Mouse (Mus musculus) adrenal gland, postnatal 14 days (tissue): ENCODE measurements around the gene Peg3. TPM values are rescaled to one million over a fixed set of nuclear protein-coding genes. Genes with fewer than 3 reads are reported as not detected.

Experiments used
- DNase-seq: peaks from one replicate; pipeline ENCODE4 v3.0.0; 2021; ENCODE audit warnings: mixed read lengths
- total RNA-seq: library from RNA; stranded (reverse); gene quantifications from 2 replicates; pipeline ENCODE4 v1.2.3, GENCODE M21; 2021

Peg3 gene
- total RNA-seq, 1 experiment from 2014 or later, result 62.7 TPM

GRCm38 (mm10) chr7:6709396-6709795 lies 20.8 kb downstream of the Peg3 start:
- no peak for DNase-seq

GRCm38 (mm10) chr7:6708451-6709180 lies 21.6 kb downstream of the Peg3 start:
- DNase-seq, result no peak

GRCm38 (mm10) chr7:6707416-6708015 lies 22.7 kb downstream of the Peg3 start:
- DNase-seq, result no peak

DNA sequence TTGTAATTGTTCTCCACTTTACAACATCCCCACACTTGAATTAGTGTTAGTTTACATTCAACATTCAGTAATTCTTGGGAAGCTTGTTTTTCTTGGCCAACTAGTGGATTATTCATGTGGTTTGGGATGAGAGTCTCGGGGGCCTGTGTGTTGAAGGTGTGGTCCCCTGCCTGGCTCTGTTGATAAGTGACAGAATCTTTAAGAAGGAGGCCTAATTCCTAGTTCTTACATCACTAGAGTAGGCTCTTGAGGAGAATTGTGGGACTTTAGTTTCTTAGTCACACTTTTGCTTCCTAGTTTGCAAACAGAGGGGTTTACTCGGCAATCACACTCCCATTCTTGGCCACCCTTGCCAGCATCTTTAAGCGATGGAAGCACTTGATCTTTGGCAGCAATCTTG lies 31.0 kb downstream of the Peg3 start:
- DNase-seq, result no peak

DNA sequence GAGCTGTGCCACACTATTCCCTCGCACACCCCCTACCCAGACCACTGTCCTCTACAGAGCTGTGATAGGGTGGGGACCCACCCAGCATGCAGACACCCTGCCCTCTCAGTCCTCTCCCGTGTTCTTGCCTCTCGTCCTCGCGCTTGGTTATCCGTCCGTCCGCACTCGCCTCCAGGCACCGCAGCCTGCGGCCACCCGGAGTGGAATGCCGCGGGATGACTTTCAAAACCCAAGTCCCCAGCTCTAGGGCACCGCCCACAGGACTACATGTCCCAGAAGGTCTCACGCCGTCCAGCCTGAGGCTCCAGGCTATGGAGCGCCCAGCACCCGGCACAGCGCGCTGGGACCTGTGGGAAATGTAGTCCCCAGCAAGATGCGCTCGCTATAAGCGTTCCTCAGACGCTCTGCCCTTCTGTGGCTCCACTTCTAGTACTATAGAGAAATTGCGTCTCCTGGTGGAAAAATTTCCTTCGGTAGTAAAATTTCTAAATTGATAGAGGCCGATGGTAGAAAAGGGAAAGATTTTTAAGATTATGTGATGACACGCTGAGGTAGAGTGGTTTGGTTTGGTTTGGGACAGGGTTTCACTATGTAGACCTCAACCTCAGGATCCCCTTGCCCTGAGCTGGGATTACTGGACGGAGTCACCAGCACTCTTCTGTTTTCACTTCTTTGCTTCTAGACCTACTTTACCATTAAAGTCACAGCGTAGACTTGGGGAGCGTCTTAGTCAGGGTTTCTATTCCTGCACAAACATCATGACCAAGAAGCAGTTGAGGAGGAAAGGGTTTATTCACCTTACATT lies 33.8 kb downstream of the Peg3 start, which contains the start of gene Zim1:
Zim1 (minus strand) TSS at position 210 of the 805 bp plus-strand sequence.
- DNase-seq, result peak; percentile 92

- DNase-seq, result peak; percentile 63
Measured at GRCm38 (mm10) chr7:6685511-6685910, 44.7 kb downstream of the Peg3 start.

GRCm38 (mm10) chr7:6666726-6667125 lies 63.5 kb downstream of the Peg3 start:
- peak; percentile 48 for DNase-seq

DNA sequence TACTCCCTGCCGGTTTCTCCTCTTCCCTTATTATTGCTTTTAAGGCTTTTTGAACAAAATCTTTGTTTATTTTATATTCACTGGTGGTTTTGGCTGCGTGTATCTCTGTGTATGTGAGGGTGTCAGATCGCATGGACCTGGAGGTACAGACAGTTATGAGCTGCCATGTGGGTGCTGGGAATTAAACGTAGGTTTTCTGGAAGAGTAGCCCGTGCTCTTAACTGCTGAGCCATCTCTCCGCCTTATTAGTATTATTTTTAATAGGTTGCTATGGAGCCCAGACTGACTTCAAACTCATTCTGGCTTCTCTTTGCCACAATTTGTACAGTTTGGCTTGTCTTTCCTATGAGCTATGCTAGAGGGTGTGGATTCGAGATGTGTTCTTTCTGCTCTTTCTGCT lies 66.8 kb downstream of the Peg3 start:
- DNase-seq, result no peak

- DNase-seq, result peak; percentile 31
Measured at GRCm38 (mm10) chr7:6659605-6660004, 70.6 kb downstream of the Peg3 start.

GRCm38 (mm10) chr7:6658606-6659005 lies 71.6 kb downstream of the Peg3 start:
- no peak for DNase-seq

Other genes with a start within 250 kb of the Peg3 start
- gene Olfr5, start 243.5 kb downstream of the Peg3 start, total RNA-seq, result not detected in 2 replicates
- not detected in 2 replicates for gene Olfr1347, start 230.7 kb downstream of the Peg3 start, total RNA-seq
- not detected in 2 replicates for gene Olfr1348, start 221.7 kb downstream of the Peg3 start, total RNA-seq
- gene Olfr1349, start 207.5 kb downstream of the Peg3 start, total RNA-seq, result not detected in 2 replicates
- not detected in 2 replicates for gene Olfr1350, start 165.6 kb downstream of the Peg3 start, total RNA-seq
- 14.4 and 19.7 TPM in 2 replicates for gene Zim1, start 34.0 kb downstream of the Peg3 start, total RNA-seq
- 2.3 and 2.7 TPM in 2 replicates for gene Usp29, start 147 bp upstream of the Peg3 start, total RNA-seq